Mouse (Mus musculus) limb, embryonic 14.5 days (tissue): ENCODE results near the gene Htra3. TPM values are rescaled to one million over a fixed set of nuclear protein-coding genes. Genes with fewer than 3 reads are reported as not detected.

Source experiments
- ATAC-seq: fragments of 200-750 bp; cut with Nextera tagmentation; 2 replicates; pipeline ENCODE4 v1.8.0; 2017; ENCODE audit warnings: low read depth, moderate number of reproducible peaks, moderate TSS enrichment; ENCODE audit not compliant: low FRiP score
- DNase-seq: peaks from one replicate; pipeline ENCODE4 v3.0.0-alpha.2; 2015; ENCODE audit warnings: low spot score
- H3K27ac ChIP-seq: fragments of 300-500 bp; sonication (generic); replicated peaks from 2 replicates; pipeline ENCODE4 v1.5.1; 2014; ENCODE audit warnings: low read depth, mild to moderate bottlenecking, low read length, moderate library complexity, mixed read lengths
- H3K27me3 ChIP-seq: fragments of 300-500 bp; sonication (generic); 2 replicates; pipeline ENCODE4 v1.6.1; 2014; ENCODE audit warnings: low read length, mixed read lengths; ENCODE audit not compliant: control insufficient read depth, insufficient read depth
- H3K36me3 ChIP-seq: fragments of 300-500 bp; sonication (generic); 2 replicates; pipeline ENCODE4 v1.6.1; 2014; ENCODE audit warnings: mild to moderate bottlenecking, low read length, moderate library complexity, mixed read lengths; ENCODE audit not compliant: control insufficient read depth, insufficient read depth
- H3K4me1 ChIP-seq: fragments of 300-500 bp; sonication (generic); 2 replicates; pipeline ENCODE4 v1.6.1; 2014; ENCODE audit warnings: antibody characterized with exemption, low read length, mixed read lengths; ENCODE audit not compliant: control insufficient read depth, insufficient read depth
- H3K4me2 ChIP-seq: fragments of 300-500 bp; sonication (generic); replicated peaks from 2 replicates; pipeline ENCODE4 v1.6.1; 2014; ENCODE audit warnings: low read depth, mild to moderate bottlenecking, low read length, moderate library complexity; ENCODE audit not compliant: severe bottlenecking
- H3K4me3 ChIP-seq: fragments of 300-500 bp; sonication (generic); replicated peaks from 2 replicates; pipeline ENCODE4 v1.5.1; 2014; ENCODE audit warnings: low read length
- H3K9ac ChIP-seq: fragments of 300-500 bp; sonication (generic); 2 replicates; pipeline ENCODE4 v1.6.1; 2014; ENCODE audit warnings: mild to moderate bottlenecking, low read depth, low read length, moderate library complexity; ENCODE audit not compliant: severe bottlenecking
- H3K9me3 ChIP-seq: fragments of 300-500 bp; sonication (generic); 2 replicates; pipeline ENCODE4 v1.6.1; 2016; ENCODE audit warnings: low read length; ENCODE audit not compliant: control insufficient read depth
- POLR2A ChIP-seq: fragments of 200-500 bp; IDR thresholded peaks from 2 replicates; pipeline ENCODE4 v1.8.0; 2012; ENCODE audit warnings: inconsistent platforms, mild to moderate bottlenecking, moderate library complexity, borderline replicate concordance; ENCODE audit not compliant: insufficient read depth, insufficient read length; ENCODE audit errors: extremely low read depth
- WGBS: fragments of 180-500 bp; shearing (Covaris S2); extraction: QIAGEN DNeasy Blood & Tissue Kit; methylation state at CpG from one replicate; pipeline ENCODE4 v1.1.7; 2014; 5-methylcytosine and 5-hydroxymethylcytosine counted together
- polyA plus RNA-seq, 2 experiments: library from polyadenylated mRNA; depleted of rRNA in 1 of 2; stranded (reverse) in 1 of 2; unstranded in 1 of 2; fragments of >200 nt; fragmentation: Nextera tagmentation in 1 of 2; extraction: Ambion mirVana in 1 of 2; gene quantifications; 2 replicates each; pipeline versions ENCODE4 v1.2.1 to v1.2.3; 2012 to 2014

Htra3 gene
- polyA plus RNA-seq, 2 experiments: 48.8 to 59.2 TPM

DNA sequence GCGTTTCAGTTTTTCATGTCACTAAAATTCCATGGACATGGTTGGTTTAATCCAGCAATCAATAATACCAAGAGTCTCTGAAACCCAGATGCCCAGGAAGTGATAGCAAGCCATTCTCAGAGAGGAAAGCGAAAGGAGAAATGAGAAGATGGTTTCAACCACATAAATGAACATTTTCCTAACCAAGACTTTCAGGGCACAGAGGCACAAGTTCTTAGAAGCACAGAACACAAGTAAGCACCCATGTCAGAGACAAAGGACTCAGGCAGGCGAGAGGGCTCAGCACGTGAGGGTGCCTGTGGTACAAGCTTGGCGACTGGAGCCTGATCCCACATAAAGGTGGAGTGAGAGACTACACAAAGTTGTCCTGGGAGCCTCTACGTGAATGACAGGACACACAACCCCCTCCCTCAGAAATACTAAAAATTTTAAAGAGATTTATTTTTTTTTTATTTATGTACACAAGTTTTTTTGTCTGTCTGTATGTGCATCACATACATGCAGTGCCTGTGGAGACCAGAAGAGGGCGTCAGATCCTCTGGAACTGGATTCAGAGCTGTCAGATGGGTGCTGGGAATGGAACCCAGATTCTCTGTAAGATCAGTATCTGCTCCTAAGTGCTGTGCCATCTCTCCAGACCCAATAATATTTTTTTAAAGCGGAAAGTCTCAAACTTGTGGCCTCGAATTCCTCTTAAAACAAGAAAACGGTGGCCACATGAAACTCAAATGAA, 23.7 kb downstream of the Htra3 start:
- Histone ChIP-seq H3K27me3 (no peaks in the 10 kb centered on the region), H3K4me2 (no peak overlapping the region), H3K36me3 (no peaks in the 10 kb centered on the region), H3K4me1 (no peaks in the 10 kb centered on the region), H3K4me3 (no peak overlapping the region), H3K9me3 (no peaks in the 10 kb centered on the region), H3K9ac (no peak overlapping the region), H3K27ac (no peak overlapping the region)
- no peak for TF ChIP-seq POLR2A
- ATAC-seq: no peak
- WGBS: 88% methylated on average over 10 of the region's 10 CpGs
- no peak for DNase-seq

DNA sequence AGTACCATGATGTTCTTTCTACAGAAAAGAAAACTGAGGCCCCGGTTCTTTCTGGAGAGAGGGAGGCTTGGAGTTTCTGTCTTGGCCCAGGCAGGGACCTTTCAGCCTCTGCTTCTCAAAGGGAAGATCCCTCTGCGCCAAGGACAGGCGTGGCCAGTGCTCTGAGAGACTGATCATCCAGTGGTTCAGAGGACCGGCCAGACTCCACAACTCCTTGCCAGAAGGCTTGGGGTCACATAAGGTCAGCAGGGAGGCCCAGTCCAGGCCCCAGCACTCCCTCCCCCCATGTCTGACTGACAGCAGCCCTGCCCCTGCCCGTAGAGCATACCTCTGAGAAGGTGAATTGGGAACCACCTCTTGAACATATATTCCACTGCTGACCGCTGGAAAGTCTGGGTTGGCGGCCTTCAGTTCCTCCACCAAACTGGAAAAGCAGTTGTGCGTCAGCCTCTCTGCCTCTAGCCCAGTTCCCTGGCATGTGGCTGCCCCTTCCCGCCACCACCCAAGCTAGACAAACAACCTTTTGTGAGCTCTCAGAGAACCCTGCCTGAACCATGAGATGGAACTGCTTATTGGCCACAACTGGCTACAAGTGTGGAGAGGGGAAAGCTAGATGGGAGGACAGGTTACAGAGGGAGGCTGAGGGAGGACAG, 25.7 kb downstream of the Htra3 start:
- no peaks in the 10 kb centered on the region for H3K4me1 ChIP-seq
- no peak overlapping the region for H3K9ac ChIP-seq
- H3K27me3 ChIP-seq: no peaks in the 10 kb centered on the region
- no peak overlapping the region for H3K4me2 ChIP-seq
- no peak for DNase-seq
- no peak overlapping the region for H3K4me3 ChIP-seq
- H3K27ac ChIP-seq: no peak overlapping the region
- no peak for ATAC-seq
- no peaks in the 10 kb centered on the region for H3K9me3 ChIP-seq
- WGBS: 64% methylated on average over 9 of the region's 9 CpGs
- no peak for TF ChIP-seq POLR2A
- no peaks in the 10 kb centered on the region for H3K36me3 ChIP-seq

DNA sequence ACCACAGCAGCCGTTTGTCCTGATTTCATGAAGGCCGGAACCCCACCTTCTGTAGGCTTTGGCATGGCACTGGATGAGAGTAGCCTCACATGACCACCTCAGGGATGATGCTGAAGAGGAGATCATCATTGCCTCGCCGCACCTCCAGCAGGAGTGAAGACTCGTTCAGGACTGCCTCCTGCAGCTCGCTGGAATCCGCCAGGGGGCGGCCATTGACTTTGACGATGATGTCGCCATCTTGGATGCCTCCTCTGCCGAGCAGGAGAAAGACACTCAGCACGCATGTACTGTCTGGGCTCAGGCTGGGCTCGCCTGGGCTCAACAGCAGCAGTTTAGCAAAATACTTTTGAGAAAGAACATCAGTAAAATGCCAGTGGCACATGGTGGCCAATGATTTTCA, 26.7 kb downstream of the Htra3 start:
- H3K27ac ChIP-seq: no peak overlapping the region
- 91% methylated on average over 13 of the region's 13 CpGs for WGBS
- H3K4me2 ChIP-seq: no peak overlapping the region
- H3K4me3 ChIP-seq: no peak overlapping the region
- H3K27me3 ChIP-seq: no peaks in the 10 kb centered on the region
- DNase-seq (no peak), ATAC-seq (no peak)
- no peaks in the 10 kb centered on the region for H3K9me3 ChIP-seq
- H3K36me3 ChIP-seq: no peaks in the 10 kb centered on the region
- no peak for TF ChIP-seq POLR2A
- H3K4me1 ChIP-seq: no peaks in the 10 kb centered on the region
- no peak overlapping the region for H3K9ac ChIP-seq

DNA sequence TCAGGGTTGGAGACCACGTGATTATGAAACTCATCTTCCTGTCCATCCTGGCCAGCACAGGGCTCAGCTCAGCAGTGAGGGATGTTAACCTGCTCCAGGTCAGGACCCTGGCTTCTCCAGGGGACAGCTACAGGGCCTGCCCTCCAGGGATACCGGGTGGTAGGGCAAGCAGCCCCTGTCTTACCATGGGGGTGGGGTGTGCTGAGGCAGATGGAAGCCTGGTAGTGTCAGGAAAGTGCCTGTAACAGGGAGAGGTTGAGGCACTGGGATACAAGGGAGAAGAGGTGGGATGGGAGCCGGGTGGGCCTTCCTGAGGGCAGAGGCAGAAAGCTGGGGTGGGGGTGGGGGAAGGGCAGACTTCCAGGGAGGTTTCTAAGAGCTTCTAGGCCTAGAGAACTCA, 27.3 kb downstream of the Htra3 start:
- no peak overlapping the region for H3K27ac ChIP-seq
- no peaks in the 10 kb centered on the region for H3K9me3 ChIP-seq
- no peaks in the 10 kb centered on the region for H3K36me3 ChIP-seq
- H3K4me2 ChIP-seq: no peak overlapping the region
- no peaks in the 10 kb centered on the region for H3K27me3 ChIP-seq
- no peaks in the 10 kb centered on the region for H3K4me1 ChIP-seq
- no peak for DNase-seq
- 84% methylated on average over 3 of the region's 3 CpGs for WGBS
- no peak overlapping the region for H3K9ac ChIP-seq
- H3K4me3 ChIP-seq: no peak overlapping the region
- ATAC-seq: no peak
- no peak for TF ChIP-seq POLR2A

DNA sequence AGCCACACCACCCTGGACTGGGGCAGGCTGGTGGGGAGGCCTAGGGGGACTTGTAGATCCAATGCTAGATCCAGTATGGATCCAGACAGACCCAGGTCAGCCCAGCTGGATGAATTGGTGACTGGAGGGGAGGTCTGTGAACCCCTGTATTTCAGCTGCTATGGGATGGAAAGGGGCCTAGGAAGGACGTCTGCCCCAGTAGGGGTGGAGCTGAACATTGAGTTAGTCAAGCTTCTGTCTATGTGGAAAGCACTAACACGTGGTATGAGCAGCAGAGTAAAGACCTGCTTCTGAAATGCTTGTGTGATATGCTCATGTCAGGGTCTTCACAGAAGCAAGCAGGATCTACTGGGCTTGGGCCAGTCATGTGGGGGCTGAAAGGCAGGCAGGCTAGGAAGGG, 31.4 kb downstream of the Htra3 start:
- WGBS: 67% methylated on average over 2 of the region's 2 CpGs

More for the DNA sequence above, 31.4 kb downstream of the Htra3 start:
- Histone ChIP-seq H3K27me3 (no peaks in the 10 kb centered on the region), H3K36me3 (no peaks in the 10 kb centered on the region), H3K4me3 (no peak overlapping the region), H3K4me2 (no peak overlapping the region), H3K9me3 (no peaks in the 10 kb centered on the region), H3K27ac (no peak overlapping the region), H3K4me1 (no peaks in the 10 kb centered on the region), H3K9ac (no peak overlapping the region)
- ATAC-seq (no peak), DNase-seq (no peak)
- TF ChIP-seq POLR2A: no peak
